Mouse (Mus musculus) lung, adult 2 months (tissue): ENCODE data around the gene Snw1. TPM values are rescaled to one million over a fixed set of nuclear protein-coding genes. Genes with fewer than 3 reads are reported as not detected.
A peak's percentile ranks its signal among the peaks of the same experiment; 100 is the strongest.

ENCODE experiments used
- DNase-seq: peaks from one replicate; pipeline ENCODE4 v3.0.0; 2022
- H3K4me1 ChIP-seq: fragments of 200-500 bp; 2 replicates; pipeline ENCODE4 v1.6.1; 2011; ENCODE audit warnings: low read length; ENCODE audit not compliant: control insufficient read depth, insufficient read depth
- H3K4me3 ChIP-seq: fragments of 200-500 bp; replicated peaks from 2 replicates; pipeline ENCODE3; 2011; ENCODE audit warnings: low read depth, mild to moderate bottlenecking, control low read depth, low read length; ENCODE audit errors: extremely low read depth
- CTCF ChIP-seq: fragments of 200-500 bp; IDR thresholded peaks from 2 replicates; pipeline ENCODE4 v1.5.1; 2011; ENCODE audit warnings: mild to moderate bottlenecking, low read length, control low read depth; ENCODE audit not compliant: insufficient read depth
- POLR2A ChIP-seq: fragments of 200-500 bp; IDR thresholded peaks from 2 replicates; pipeline ENCODE4 v1.6.1; 2011; ENCODE audit warnings: low read depth, mild to moderate bottlenecking, control low read depth, low read length, borderline replicate concordance; ENCODE audit errors: extremely low read depth
- WGBS: fragments of 180-500 bp; shearing (Covaris S2); methylation state at CpG from one replicate; pipeline ENCODE4 v1.1.7; 2018; 5-methylcytosine and 5-hydroxymethylcytosine counted together
- polyA plus RNA-seq: library from polyadenylated mRNA; depleted of rRNA; stranded (reverse); fragments of >200 nt; gene quantifications from 2 replicates; pipeline ENCODE4 v1.2.3, GENCODE M21; 2012

The Snw1 gene
- polyA plus RNA-seq, 1 experiment, result 11.0 TPM

- TF ChIP-seq POLR2A (no peak), CTCF (no peak)
- DNase-seq, result no peak
- Histone ChIP-seq H3K4me1 (no peaks in the 10 kb centered on the region), H3K4me3 (no peak overlapping the region)
- WGBS, result 31% methylated on average over 1 of the region's 1 CpGs
Observed at GRCm38 (mm10) chr12:87423700-87424099, 48.4 kb downstream of the Snw1 start.

- no peak for TF ChIP-seq POLR2A
- TF ChIP-seq CTCF, result no peak
- Histone ChIP-seq H3K4me1 (no peaks in the 10 kb centered on the region), H3K4me3 (no peak overlapping the region)
- no peak for DNase-seq
- WGBS, result 49% methylated on average over 5 of the region's 5 CpGs
Observed at GRCm38 (mm10) chr12:87421708-87422507, 50.2 kb downstream of the Snw1 start.

GRCm38 (mm10) chr12:87419974-87420485 is 52.0 kb downstream of the Snw1 start:
- H3K4me3 ChIP-seq, result no peak overlapping the region
- WGBS, result 58% methylated on average over 12 of the region's 12 CpGs
- DNase-seq, result no peak
- no peaks in the 10 kb centered on the region for H3K4me1 ChIP-seq
- no peak for TF ChIP-seq CTCF

- WGBS, result 78% methylated on average over 5 of the region's 5 CpGs
- Histone ChIP-seq H3K4me1 (no peaks in the 10 kb centered on the region), H3K4me3 (no peak overlapping the region)
- TF ChIP-seq CTCF, result no peak
- no peak for TF ChIP-seq POLR2A
- DNase-seq, result no peak
Observed at GRCm38 (mm10) chr12:87418921-87419320, 53.2 kb downstream of the Snw1 start.

GRCm38 (mm10) chr12:87416690-87417089 is 55.4 kb downstream of the Snw1 start:
- DNase-seq, result peak; percentile 46
- H3K4me1 ChIP-seq, result no peaks in the 10 kb centered on the region
- TF ChIP-seq CTCF, result peak; percentile 96
- no peak for TF ChIP-seq POLR2A
- 25% methylated on average over 7 of the region's 7 CpGs for WGBS
- H3K4me3 ChIP-seq, result no peak overlapping the region

- TF ChIP-seq CTCF, result no peak
- TF ChIP-seq POLR2A, result no peak
- H3K4me1 ChIP-seq, result no peaks in the 10 kb centered on the region
- 66% methylated on average over 4 of the region's 4 CpGs for WGBS
- no peak overlapping the region for H3K4me3 ChIP-seq
- DNase-seq, result no peak
Observed at GRCm38 (mm10) chr12:87415358-87415757, 56.7 kb downstream of the Snw1 start.

GRCm38 (mm10) chr12:87413179-87413790 is 58.8 kb downstream of the Snw1 start:
- peak; percentile 77 for DNase-seq
- TF ChIP-seq CTCF (peak; percentile 96), POLR2A (no peak)
- Histone ChIP-seq H3K4me3 (no peak overlapping the region), H3K4me1 (peaks cover 3% of the 10 kb centered on the region)
- 23% methylated on average over 4 of the region's 4 CpGs for WGBS

GRCm38 (mm10) chr12:87410999-87411398 is 61.1 kb downstream of the Snw1 start:
- Histone ChIP-seq H3K4me3 (no peak overlapping the region), H3K4me1 (peaks cover 6% of the 10 kb centered on the region)
- 19% methylated on average over 7 of the region's 7 CpGs for WGBS
- DNase-seq, result no peak
- TF ChIP-seq CTCF (no peak), POLR2A (no peak)

GRCm38 (mm10) chr12:87409123-87409522 is 63.0 kb downstream of the Snw1 start:
- Histone ChIP-seq H3K4me1 (peaks cover 6% of the 10 kb centered on the region), H3K4me3 (no peak overlapping the region)
- no peak for DNase-seq
- TF ChIP-seq POLR2A (no peak), CTCF (no peak)
- 71% methylated on average over 4 of the region's 4 CpGs for WGBS

GRCm38 (mm10) chr12:87407869-87408605 is 64.0 kb downstream of the Snw1 start:
- TF ChIP-seq POLR2A, result peak; percentile 52; the same call in 1 of the 2 replicates
- no peak for TF ChIP-seq CTCF
- Histone ChIP-seq H3K4me3 (peak overlapping the region; percentile 48), H3K4me1 (peaks cover 6% of the 10 kb centered on the region)
- peak; percentile 61 for DNase-seq
- 11% methylated on average over 21 of the region's 21 CpGs for WGBS
